Mouse (Mus musculus): Measurements from ENCODE around the gene Lyrm7. TPM values are rescaled to one million over a fixed set of nuclear protein-coding genes. Genes with fewer than 3 reads are reported as not detected.

Lyrm7 gene
- polyA plus RNA-seq, 1 experiment from 2014 or later = 9.7 TPM

DNA sequence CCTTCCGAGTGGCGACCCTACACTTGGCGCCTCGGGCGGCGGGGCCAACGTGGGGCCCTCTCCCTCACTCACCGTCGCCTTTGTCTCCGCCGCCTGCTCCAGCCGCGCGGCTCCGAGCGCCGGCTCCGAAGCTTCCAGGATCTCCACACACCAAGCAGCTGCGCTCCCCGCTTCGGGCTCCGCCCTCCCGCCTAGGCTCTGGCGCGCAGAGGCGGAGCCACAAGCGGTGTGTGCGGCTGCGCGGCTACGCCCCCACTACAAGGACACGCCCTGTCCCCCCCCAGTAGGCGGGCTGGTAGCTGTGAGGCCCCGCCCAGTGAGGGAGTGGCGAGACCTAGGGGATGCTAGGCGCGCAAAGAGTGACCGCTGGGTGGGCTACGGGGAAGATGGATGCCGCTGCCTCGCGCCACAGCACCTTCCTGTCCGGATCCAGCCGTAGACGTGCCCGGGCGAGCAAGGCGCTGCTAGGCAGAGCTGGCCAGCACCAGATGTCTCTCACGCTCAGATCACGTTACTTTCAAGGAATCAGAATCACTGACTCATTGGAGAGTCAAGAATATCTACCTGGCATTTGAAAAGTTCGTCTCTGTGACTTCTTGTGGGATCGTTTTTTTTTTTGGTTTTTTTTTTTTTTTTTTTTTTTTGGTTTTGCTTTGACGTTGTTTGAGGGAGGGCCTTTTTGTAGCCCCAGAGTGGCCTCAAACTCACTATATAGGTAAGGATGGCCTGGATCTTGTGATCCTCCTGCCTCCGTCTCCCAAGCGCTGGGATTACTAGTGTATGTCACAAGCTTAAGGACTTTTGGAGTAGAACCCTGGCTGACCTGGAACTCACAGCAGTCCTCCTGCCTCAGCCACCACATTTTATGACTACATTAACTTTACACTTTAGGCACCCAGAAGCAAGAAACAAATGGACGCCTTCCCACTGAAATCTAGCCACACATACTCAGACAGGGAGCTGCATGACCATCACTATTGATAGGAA lies 72.9 kb downstream of the Lyrm7 start, which contains the start of gene Cdc42se2:
Gene Cdc42se2 (minus strand): TSS at position 188 of the 987 bp plus-strand sequence.
- Histone ChIP-seq H3K27me3 (ENCODE audit: control insufficient read depth, insufficient read depth, low read length) (no peaks in the 10 kb centered on the region), H3K27ac (ENCODE audit: low read depth, low read length) (peak within 1 kb of the TSS; percentile 97), H3K4me2 (replicated peaks; ENCODE audit: low read depth, low read length) (peak within 1 kb of the TSS; percentile 45), H3K36me3 (ENCODE audit: control insufficient read depth, insufficient read depth, low read length) (no peaks in the 10 kb centered on the region), H3K9ac (ENCODE audit: low read depth, low read length) (peak within 1 kb of the TSS; percentile 95), H3K9me3 (ENCODE audit: control insufficient read depth, low read length) (no peaks in the 10 kb centered on the region), H3K4me3 (ENCODE audit: low read depth, low read length) (peak within 1 kb of the TSS; percentile 98), H3K4me1 (replicated peaks; ENCODE audit: control insufficient read depth, insufficient read depth, low read length) (0 out of 2 replicates have a peak, but pooled peaks cover 3% of the 10 kb centered on the region)
- ATAC-seq (ENCODE audit: low FRiP score) (peak; percentile 99), DNase-seq (ENCODE audit: low spot score) (peak; percentile 100)
- WGBS = 4% methylated on average over 56 of the region's 56 CpGs

DNA sequence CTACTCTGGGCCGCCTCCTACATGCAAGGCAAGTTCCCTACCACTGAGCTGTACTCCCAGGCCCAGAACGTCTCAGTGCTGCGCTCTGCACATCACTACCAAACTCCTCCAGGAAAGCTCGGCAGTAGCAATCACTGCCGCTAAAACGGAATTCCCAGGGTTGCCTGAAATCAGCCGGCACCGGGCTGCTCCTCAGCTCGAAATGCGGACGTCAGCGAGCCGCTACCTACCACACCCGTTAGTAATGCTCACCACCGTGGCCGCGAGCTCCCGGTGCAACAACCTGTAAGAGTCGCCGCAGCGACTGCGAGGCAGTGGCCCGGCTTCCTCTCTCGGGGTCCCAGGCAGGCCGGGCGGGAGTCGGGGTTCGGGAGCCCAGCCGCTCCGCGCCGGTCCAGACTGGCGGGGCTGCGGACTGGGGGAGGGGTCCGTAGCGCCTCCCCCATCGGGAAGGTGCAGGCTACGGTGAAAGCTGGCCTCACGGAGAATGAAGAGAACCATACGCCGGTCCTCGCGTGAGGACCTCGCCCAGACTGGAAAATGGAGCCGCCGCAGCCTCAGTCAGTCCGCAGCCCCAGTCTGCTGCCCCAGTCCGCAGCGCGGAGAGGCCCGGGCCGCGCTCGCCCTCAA lies 73.7 kb downstream of the Lyrm7 start:
- Histone ChIP-seq H3K4me2 (replicated peaks; ENCODE audit: low read depth, low read length) (peak overlapping the region; percentile 45), H3K4me1 (replicated peaks; ENCODE audit: control insufficient read depth, insufficient read depth, low read length) (0 out of 2 replicates have a peak, but pooled peaks cover 3% of the 10 kb centered on the region), H3K9ac (ENCODE audit: low read depth, low read length) (peak overlapping the region; percentile 95), H3K27ac (ENCODE audit: low read depth, low read length) (peak overlapping the region; percentile 97), H3K4me3 (ENCODE audit: low read depth, low read length) (peak overlapping the region; percentile 98), H3K36me3 (ENCODE audit: control insufficient read depth, insufficient read depth, low read length) (no peaks in the 10 kb centered on the region), H3K9me3 (ENCODE audit: control insufficient read depth, low read length) (no peaks in the 10 kb centered on the region), H3K27me3 (ENCODE audit: control insufficient read depth, insufficient read depth, low read length) (no peaks in the 10 kb centered on the region)
- WGBS = under 1% methylated on average over 49 of the region's 54 CpGs
- ATAC-seq (ENCODE audit: low FRiP score) (peak; percentile 41), DNase-seq (ENCODE audit: low spot score) (peak; percentile 77)

DNA sequence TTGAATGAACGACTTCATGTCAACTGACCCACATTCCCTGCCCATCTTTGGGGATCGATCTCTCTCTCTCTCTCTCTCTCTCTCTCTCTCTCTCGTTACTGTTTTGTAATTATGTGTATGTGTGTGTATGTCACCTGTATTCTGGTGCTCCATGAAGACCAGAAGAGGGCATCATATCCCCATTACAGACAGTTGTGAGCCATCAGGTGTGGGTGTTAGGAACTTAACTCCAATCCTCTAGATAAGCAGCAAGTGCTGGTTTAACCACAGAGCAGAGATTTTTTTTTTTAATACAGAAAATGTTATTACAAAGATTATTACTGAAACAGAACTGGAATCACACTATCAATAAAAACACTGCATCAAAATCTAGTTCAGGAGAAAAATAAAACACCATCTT lies 75.2 kb downstream of the Lyrm7 start:
- no peak for ATAC-seq (ENCODE audit: low FRiP score)
- WGBS = 90% methylated on average over 3 of the region's 3 CpGs
- Histone ChIP-seq H3K36me3 (ENCODE audit: control insufficient read depth, insufficient read depth, low read length) (no peaks in the 10 kb centered on the region), H3K4me2 (replicated peaks; ENCODE audit: low read depth, low read length) (peak overlapping the region; percentile 6; the same call in 1 of the 2 replicates), H3K9me3 (ENCODE audit: control insufficient read depth, low read length) (no peaks in the 10 kb centered on the region), H3K27me3 (ENCODE audit: control insufficient read depth, insufficient read depth, low read length) (no peaks in the 10 kb centered on the region), H3K27ac (ENCODE audit: low read depth, low read length) (no peak overlapping the region), H3K9ac (ENCODE audit: low read depth, low read length) (no peak overlapping the region), H3K4me1 (replicated peaks; ENCODE audit: control insufficient read depth, insufficient read depth, low read length) (0 out of 2 replicates have a peak, but pooled peaks cover 3% of the 10 kb centered on the region), H3K4me3 (ENCODE audit: low read depth, low read length) (peak overlapping the region; percentile 98)
- DNase-seq (ENCODE audit: low spot score) = no peak

DNA sequence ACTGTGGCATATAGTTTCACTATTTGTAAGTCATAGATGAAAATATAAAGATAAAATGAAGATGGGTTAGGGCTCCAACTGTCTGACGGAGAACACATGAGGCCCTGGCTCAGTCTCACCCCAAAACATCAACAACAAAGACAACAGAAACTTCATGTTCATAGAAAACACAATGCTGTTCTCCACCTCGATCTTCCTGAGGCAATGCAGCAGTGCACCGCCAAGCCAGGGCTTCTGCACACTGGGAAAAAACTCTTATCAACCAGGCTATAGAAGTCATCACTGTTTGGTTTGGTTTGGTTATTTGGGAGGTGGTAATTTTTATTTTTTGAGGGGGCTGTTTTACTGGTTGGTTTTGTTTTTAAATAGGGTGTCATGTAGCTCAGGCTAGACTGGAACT lies 76.3 kb downstream of the Lyrm7 start:
- H3K4me2 ChIP-seq (replicated peaks; ENCODE audit: low read depth, low read length) = no peak overlapping the region
- no peak overlapping the region for H3K27ac ChIP-seq (ENCODE audit: low read depth, low read length)
- WGBS = 93% methylated on average over 3 of the region's 3 CpGs
- DNase-seq (ENCODE audit: low spot score) (no peak), ATAC-seq (ENCODE audit: low FRiP score) (no peak)
- H3K9me3 ChIP-seq (ENCODE audit: control insufficient read depth, low read length) = no peaks in the 10 kb centered on the region
- H3K9ac ChIP-seq (ENCODE audit: low read depth, low read length) = no peak overlapping the region
- no peak overlapping the region for H3K4me3 ChIP-seq (ENCODE audit: low read depth, low read length)
- H3K36me3 ChIP-seq (ENCODE audit: control insufficient read depth, insufficient read depth, low read length) = no peaks in the 10 kb centered on the region
- no peaks in the 10 kb centered on the region for H3K27me3 ChIP-seq (ENCODE audit: control insufficient read depth, insufficient read depth, low read length)
- 0 out of 2 replicates have a peak, but pooled peaks cover 3% of the 10 kb centered on the region for H3K4me1 ChIP-seq (replicated peaks; ENCODE audit: control insufficient read depth, insufficient read depth, low read length)

DNA sequence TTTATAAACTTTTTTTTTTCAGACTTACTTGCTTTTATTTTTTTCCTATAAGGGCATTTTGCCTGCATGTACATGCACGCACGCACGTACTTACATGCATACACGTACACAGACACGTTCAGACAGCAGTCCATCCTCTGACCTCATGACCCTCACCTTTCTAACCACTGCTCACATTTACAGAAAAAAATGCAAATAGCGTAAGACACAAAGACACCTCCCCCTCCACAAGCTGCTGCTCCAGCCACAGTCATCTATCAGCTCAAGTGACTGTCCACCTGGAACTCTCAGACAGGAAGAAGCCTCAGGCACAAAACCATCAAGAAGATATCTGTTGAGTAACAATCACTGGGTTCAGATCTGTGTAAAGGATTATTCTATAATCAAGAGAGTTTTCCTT lies 78.5 kb downstream of the Lyrm7 start:
- no peak for DNase-seq (ENCODE audit: low spot score)
- Histone ChIP-seq H3K4me2 (replicated peaks; ENCODE audit: low read depth, low read length) (no peak overlapping the region), H3K27me3 (ENCODE audit: control insufficient read depth, insufficient read depth, low read length) (no peaks in the 10 kb centered on the region), H3K9ac (ENCODE audit: low read depth, low read length) (no peak overlapping the region), H3K9me3 (ENCODE audit: control insufficient read depth, low read length) (no peaks in the 10 kb centered on the region), H3K27ac (ENCODE audit: low read depth, low read length) (no peak overlapping the region), H3K4me1 (replicated peaks; ENCODE audit: control insufficient read depth, insufficient read depth, low read length) (no peaks in the 10 kb centered on the region), H3K4me3 (ENCODE audit: low read depth, low read length) (no peak overlapping the region), H3K36me3 (ENCODE audit: control insufficient read depth, insufficient read depth, low read length) (no peaks in the 10 kb centered on the region)
- no peak for ATAC-seq (ENCODE audit: low FRiP score)
- WGBS = 75% methylated on average over 6 of the region's 6 CpGs

DNA sequence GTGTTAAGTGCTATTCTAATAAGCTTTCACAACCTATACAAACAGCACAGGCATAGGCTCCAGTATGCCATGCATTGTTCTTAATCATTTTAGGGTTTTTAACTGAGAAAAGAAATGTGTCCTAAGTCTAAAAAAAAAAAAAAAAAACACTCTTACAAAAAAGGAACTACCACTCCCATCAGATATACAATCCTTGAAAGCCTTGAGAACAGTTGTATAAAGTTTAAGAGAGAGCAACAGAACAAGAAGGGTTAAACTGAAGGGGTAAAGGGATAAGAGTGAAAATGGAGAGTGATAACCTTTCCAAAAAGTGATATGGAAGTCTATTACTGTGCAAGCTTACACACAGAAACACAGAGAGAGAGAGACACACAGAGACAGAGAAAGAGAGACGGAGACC lies 80.8 kb downstream of the Lyrm7 start:
- no peak overlapping the region for H3K4me3 ChIP-seq (ENCODE audit: low read depth, low read length)
- 85% methylated on average over 1 of the region's 1 CpGs for WGBS
- H3K4me1 ChIP-seq (replicated peaks; ENCODE audit: control insufficient read depth, insufficient read depth, low read length) = no peaks in the 10 kb centered on the region
- no peak overlapping the region for H3K4me2 ChIP-seq (replicated peaks; ENCODE audit: low read depth, low read length)
- H3K9me3 ChIP-seq (ENCODE audit: control insufficient read depth, low read length) = no peaks in the 10 kb centered on the region
- ATAC-seq (ENCODE audit: low FRiP score) (no peak), DNase-seq (ENCODE audit: low spot score) (no peak)
- H3K27me3 ChIP-seq (ENCODE audit: control insufficient read depth, insufficient read depth, low read length) = no peaks in the 10 kb centered on the region
- no peaks in the 10 kb centered on the region for H3K36me3 ChIP-seq (ENCODE audit: control insufficient read depth, insufficient read depth, low read length)
- H3K9ac ChIP-seq (ENCODE audit: low read depth, low read length) = no peak overlapping the region
- no peak overlapping the region for H3K27ac ChIP-seq (ENCODE audit: low read depth, low read length)

DNA sequence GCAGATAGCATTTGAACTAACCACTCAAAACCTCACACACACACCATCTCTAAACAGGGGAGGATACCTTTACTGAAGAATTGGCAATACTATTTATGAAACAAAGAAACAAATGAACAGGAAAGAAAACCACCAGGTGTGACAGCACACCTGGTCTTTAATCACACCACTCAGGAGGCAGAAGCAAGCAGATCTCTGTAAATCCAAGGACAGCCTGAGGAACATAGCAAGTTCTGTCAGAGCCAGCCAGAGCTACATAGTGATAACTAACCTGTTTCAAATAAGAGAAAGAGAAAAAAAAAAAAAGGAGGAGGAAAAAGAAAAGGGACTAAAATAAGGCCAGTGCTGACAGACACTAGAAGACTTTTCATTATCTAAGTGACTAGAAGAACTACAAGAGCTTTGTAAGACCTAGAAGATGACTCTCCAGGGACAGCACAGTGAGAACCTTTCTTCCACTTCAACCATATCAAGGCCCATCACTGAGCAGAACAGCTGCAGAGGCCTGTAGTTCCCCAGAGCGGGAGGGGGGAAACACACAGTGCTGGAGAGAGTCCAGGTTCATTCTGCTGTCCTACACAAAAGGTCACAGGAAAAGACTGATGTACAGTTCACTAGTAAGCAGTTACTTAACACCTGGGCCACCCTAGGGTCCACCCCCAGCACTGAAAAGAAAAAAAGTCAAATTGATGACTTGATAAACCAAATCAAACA lies 82.4 kb downstream of the Lyrm7 start:
- Histone ChIP-seq H3K9me3 (ENCODE audit: control insufficient read depth, low read length) (no peaks in the 10 kb centered on the region), H3K36me3 (ENCODE audit: control insufficient read depth, insufficient read depth, low read length) (no peaks in the 10 kb centered on the region), H3K4me3 (ENCODE audit: low read depth, low read length) (no peak overlapping the region), H3K4me1 (replicated peaks; ENCODE audit: control insufficient read depth, insufficient read depth, low read length) (no peaks in the 10 kb centered on the region), H3K9ac (ENCODE audit: low read depth, low read length) (no peak overlapping the region), H3K4me2 (replicated peaks; ENCODE audit: low read depth, low read length) (no peak overlapping the region), H3K27me3 (ENCODE audit: control insufficient read depth, insufficient read depth, low read length) (no peaks in the 10 kb centered on the region), H3K27ac (ENCODE audit: low read depth, low read length) (no peak overlapping the region)
- WGBS = 88% methylated on average over 1 of the region's 1 CpGs
- DNase-seq (ENCODE audit: low spot score) (no peak), ATAC-seq (ENCODE audit: low FRiP score) (no peak)

DNA sequence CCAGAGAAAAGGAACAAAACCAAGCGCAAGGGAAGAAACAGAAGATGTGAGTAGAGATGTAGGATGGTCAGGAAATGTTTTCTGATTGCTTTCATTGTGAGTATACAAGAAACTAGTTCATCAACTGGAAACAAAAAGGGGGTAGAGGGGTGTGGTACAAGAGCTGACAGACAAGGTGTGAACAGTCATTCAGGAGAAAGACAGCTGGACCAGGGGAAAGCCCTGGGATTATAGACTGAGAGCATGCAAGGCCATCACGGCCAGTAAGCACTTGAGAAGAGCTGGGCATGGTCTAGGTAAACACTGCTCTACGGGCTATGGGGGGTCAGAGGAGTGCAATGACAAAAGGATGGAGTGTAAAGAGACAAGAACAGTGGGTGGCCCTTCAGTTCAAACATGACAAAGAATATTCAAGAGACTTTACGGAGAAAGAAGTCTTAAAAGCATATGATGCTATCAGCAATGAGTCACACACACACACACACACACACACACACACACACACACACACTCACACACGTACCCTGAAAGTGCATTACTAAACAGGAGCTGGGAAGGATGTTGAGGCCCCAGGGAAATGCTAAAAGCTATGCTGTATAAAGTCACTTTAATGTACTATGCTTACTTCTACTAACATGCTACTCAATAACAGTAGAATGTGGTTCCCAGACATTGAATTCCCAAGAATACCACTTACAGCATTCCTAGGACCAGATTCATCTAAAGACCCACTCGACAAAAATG lies 83.2 kb downstream of the Lyrm7 start:
- Histone ChIP-seq H3K36me3 (ENCODE audit: control insufficient read depth, insufficient read depth, low read length) (no peaks in the 10 kb centered on the region), H3K4me1 (replicated peaks; ENCODE audit: control insufficient read depth, insufficient read depth, low read length) (no peaks in the 10 kb centered on the region), H3K4me3 (ENCODE audit: low read depth, low read length) (no peak overlapping the region), H3K9me3 (ENCODE audit: control insufficient read depth, low read length) (no peaks in the 10 kb centered on the region), H3K9ac (ENCODE audit: low read depth, low read length) (no peak overlapping the region), H3K4me2 (replicated peaks; ENCODE audit: low read depth, low read length) (no peak overlapping the region), H3K27me3 (ENCODE audit: control insufficient read depth, insufficient read depth, low read length) (no peaks in the 10 kb centered on the region), H3K27ac (ENCODE audit: low read depth, low read length) (no peak overlapping the region)
- no peak for DNase-seq (ENCODE audit: low spot score)
- ATAC-seq (ENCODE audit: low FRiP score) = no peak
- 81% methylated on average over 6 of the region's 6 CpGs for WGBS

Data from hindbrain, embryonic 11.5 days (tissue).